Mouse (Mus musculus): Measurements from ENCODE around the gene Gm4763. TPM values are rescaled to one million over a fixed set of nuclear protein-coding genes. Genes with fewer than 3 reads are reported as not detected.

Gene Gm4763
- total and polyA plus RNA-seq, 3 experiments: not detected

DNA sequence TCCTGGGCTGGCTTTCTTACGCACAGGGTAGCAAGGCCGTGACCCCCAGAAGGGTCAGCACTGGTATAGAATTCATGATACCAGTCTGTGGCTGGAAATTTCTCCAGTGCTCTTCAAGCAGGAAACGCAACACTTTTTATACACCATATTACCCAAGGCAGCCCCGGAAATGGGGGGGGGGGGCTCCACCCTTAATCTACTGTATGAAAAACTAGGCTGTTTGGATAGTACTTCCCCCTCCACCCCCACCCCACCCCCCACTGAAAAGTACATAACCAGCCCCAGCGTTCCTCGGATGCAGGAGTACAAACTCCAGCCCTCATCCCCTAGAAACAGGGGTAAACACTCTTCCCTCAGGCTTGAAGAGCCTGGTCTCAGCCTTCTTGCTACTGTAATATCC lies 33.5 kb upstream of the Gm4763 start, which contains the start of gene Cd177:
Gene Cd177, minus strand, starts transcription at position 101 of the 400 bp plus-strand sequence.
- no peak for DNase-seq (ENCODE audit: low spot score)

DNA sequence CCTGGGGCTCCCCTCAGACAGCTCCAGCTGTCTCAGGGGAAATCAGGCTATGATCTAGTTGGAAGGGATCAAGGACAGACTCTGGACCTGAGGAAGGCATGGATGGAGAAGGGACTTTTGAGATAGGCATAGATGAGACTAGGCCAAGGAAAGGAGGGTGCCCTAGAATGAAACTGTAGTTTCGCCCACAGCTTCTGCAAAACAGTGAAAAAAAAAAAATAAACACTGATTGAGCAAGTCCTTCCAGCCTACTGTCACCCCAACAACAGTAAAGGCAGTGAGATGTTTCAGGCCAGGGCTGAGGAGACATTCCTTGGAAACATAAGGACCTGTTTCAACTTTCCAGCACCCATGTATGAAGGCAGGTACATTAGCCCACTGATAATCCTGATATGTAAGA lies 31.8 kb upstream of the Gm4763 start:
- TF ChIP-seq TAL1 (conservative IDR thresholded peaks at IDR 0.05; ENCODE audit: low read depth, low read length) (no peak), GATA1 (IDR thresholded peaks at IDR 0.05; ENCODE audit: borderline replicate concordance, low read length) (no peak), POLR2AphosphoS5 (IDR thresholded peaks at IDR 0.05; ENCODE audit: insufficient replicate concordance, low read depth, low read length) (no peak), GATA2 (IDR thresholded peaks at IDR 0.05; ENCODE audit: borderline replicate concordance, low read depth, low read length) (no peak), CTCF (IDR thresholded peaks at IDR 0.05; ENCODE audit: low read depth, low read length) (no peak)
- no peak for ATAC-seq (ENCODE audit: extremely low read depth, insufficient number of reproducible peaks, low FRiP score, poor library complexity, severe bottlenecking)

More for the DNA sequence above, 33.5 kb upstream of the Gm4763 start, which contains the start of gene Cd177:
- no peaks in the 10 kb centered on the region for H3K9me3 ChIP-seq (replicated peaks)
- no peaks in the 10 kb centered on the region for H3K4me1 ChIP-seq (ENCODE audit: insufficient read depth, low read depth, low read length)
- TF ChIP-seq CTCF (IDR thresholded peaks at IDR 0.05; ENCODE audit: low read depth, low read length): no peak
- no peak for TF ChIP-seq POLR2AphosphoS5 (IDR thresholded peaks at IDR 0.05; ENCODE audit: insufficient replicate concordance, low read depth, low read length)
- TF ChIP-seq GATA1 (IDR thresholded peaks at IDR 0.05; ENCODE audit: borderline replicate concordance, low read length): no peak
- TF ChIP-seq TAL1 (conservative IDR thresholded peaks at IDR 0.05; ENCODE audit: low read depth, low read length): no peak
- no peak for TF ChIP-seq GATA2 (IDR thresholded peaks at IDR 0.05; ENCODE audit: borderline replicate concordance, low read depth, low read length)
- H3K36me3 ChIP-seq (replicated peaks): no peaks in the 10 kb centered on the region
- H3K4me3 ChIP-seq (ENCODE audit: low read depth, low read length): no peak within 1 kb of the TSS
- peaks cover 4% of the 10 kb centered on the region; the same call in 1 of the 2 replicates for H3K27me3 ChIP-seq (ENCODE audit: insufficient read depth, low read length)
- no peak for ATAC-seq (ENCODE audit: extremely low read depth, insufficient number of reproducible peaks, low FRiP score, poor library complexity, severe bottlenecking)

GRCm38 (mm10) chr7:24753476-24753875 lies 26.8 kb upstream of the Gm4763 start:
- no peak for ATAC-seq (ENCODE audit: extremely low read depth, insufficient number of reproducible peaks, low FRiP score, poor library complexity, severe bottlenecking)

More for the DNA sequence above, 31.8 kb upstream of the Gm4763 start:
- no peak for DNase-seq (ENCODE audit: low spot score)
- H3K36me3 ChIP-seq (replicated peaks): no peaks in the 10 kb centered on the region
- H3K4me1 ChIP-seq (ENCODE audit: insufficient read depth, low read depth, low read length): no peaks in the 10 kb centered on the region
- H3K27me3 ChIP-seq (ENCODE audit: insufficient read depth, low read length): peaks cover 4% of the 10 kb centered on the region; the same call in 1 of the 2 replicates
- no peaks in the 10 kb centered on the region for H3K9me3 ChIP-seq (replicated peaks)
- H3K4me3 ChIP-seq (ENCODE audit: low read depth, low read length): no peak overlapping the region

GRCm38 (mm10) chr7:24751610-24752009 lies 24.9 kb upstream of the Gm4763 start:
- DNase-seq (ENCODE audit: low spot score): no peak
- Histone ChIP-seq H3K9me3 (replicated peaks) (no peaks in the 10 kb centered on the region), H3K4me3 (ENCODE audit: low read depth, low read length) (no peak overlapping the region), H3K36me3 (replicated peaks) (no peaks in the 10 kb centered on the region), H3K4me1 (ENCODE audit: insufficient read depth, low read depth, low read length) (no peaks in the 10 kb centered on the region), H3K27me3 (ENCODE audit: insufficient read depth, low read length) (peaks cover 4% of the 10 kb centered on the region; the same call in 1 of the 2 replicates)
- no peak for ATAC-seq (ENCODE audit: extremely low read depth, insufficient number of reproducible peaks, low FRiP score, poor library complexity, severe bottlenecking)
- TF ChIP-seq GATA1 (IDR thresholded peaks at IDR 0.05; ENCODE audit: borderline replicate concordance, low read length) (no peak), TAL1 (conservative IDR thresholded peaks at IDR 0.05; ENCODE audit: low read depth, low read length) (no peak), GATA2 (IDR thresholded peaks at IDR 0.05; ENCODE audit: borderline replicate concordance, low read depth, low read length) (no peak), POLR2AphosphoS5 (IDR thresholded peaks at IDR 0.05; ENCODE audit: insufficient replicate concordance, low read depth, low read length) (no peak), CTCF (IDR thresholded peaks at IDR 0.05; ENCODE audit: low read depth, low read length) (no peak)

More at GRCm38 (mm10) chr7:24753476-24753875, 26.8 kb upstream of the Gm4763 start:
- TF ChIP-seq CTCF (IDR thresholded peaks at IDR 0.05; ENCODE audit: low read depth, low read length) (no peak), POLR2AphosphoS5 (IDR thresholded peaks at IDR 0.05; ENCODE audit: insufficient replicate concordance, low read depth, low read length) (no peak), TAL1 (conservative IDR thresholded peaks at IDR 0.05; ENCODE audit: low read depth, low read length) (no peak), GATA2 (IDR thresholded peaks at IDR 0.05; ENCODE audit: borderline replicate concordance, low read depth, low read length) (no peak), GATA1 (IDR thresholded peaks at IDR 0.05; ENCODE audit: borderline replicate concordance, low read length) (no peak)
- Histone ChIP-seq H3K4me1 (ENCODE audit: insufficient read depth, low read depth, low read length) (no peaks in the 10 kb centered on the region), H3K4me3 (ENCODE audit: low read depth, low read length) (no peak overlapping the region), H3K27me3 (ENCODE audit: insufficient read depth, low read length) (peaks cover 4% of the 10 kb centered on the region; the same call in 1 of the 2 replicates), H3K36me3 (replicated peaks) (no peaks in the 10 kb centered on the region), H3K9me3 (replicated peaks) (no peaks in the 10 kb centered on the region)
- DNase-seq (ENCODE audit: low spot score): no peak

GRCm38 (mm10) chr7:24750695-24751094 lies 24.0 kb upstream of the Gm4763 start:
- Histone ChIP-seq H3K36me3 (replicated peaks) (no peaks in the 10 kb centered on the region), H3K9me3 (replicated peaks) (no peaks in the 10 kb centered on the region), H3K4me1 (ENCODE audit: insufficient read depth, low read depth, low read length) (no peaks in the 10 kb centered on the region), H3K27me3 (ENCODE audit: insufficient read depth, low read length) (peaks cover 4% of the 10 kb centered on the region; the same call in 1 of the 2 replicates), H3K4me3 (ENCODE audit: low read depth, low read length) (no peak overlapping the region)
- TF ChIP-seq GATA1 (IDR thresholded peaks at IDR 0.05; ENCODE audit: borderline replicate concordance, low read length): no peak
- no peak for TF ChIP-seq POLR2AphosphoS5 (IDR thresholded peaks at IDR 0.05; ENCODE audit: insufficient replicate concordance, low read depth, low read length)
- TF ChIP-seq TAL1 (conservative IDR thresholded peaks at IDR 0.05; ENCODE audit: low read depth, low read length): no peak
- TF ChIP-seq GATA2 (IDR thresholded peaks at IDR 0.05; ENCODE audit: borderline replicate concordance, low read depth, low read length): no peak
- no peak for TF ChIP-seq CTCF (IDR thresholded peaks at IDR 0.05; ENCODE audit: low read depth, low read length)
- DNase-seq (ENCODE audit: low spot score) (no peak), ATAC-seq (ENCODE audit: extremely low read depth, insufficient number of reproducible peaks, low FRiP score, poor library complexity, severe bottlenecking) (no peak)

GRCm38 (mm10) chr7:24735970-24736670 lies 9.4 kb upstream of the Gm4763 start:
- H3K27me3 ChIP-seq (ENCODE audit: insufficient read depth, low read length): no peaks in the 10 kb centered on the region
- TF ChIP-seq TAL1 (conservative IDR thresholded peaks at IDR 0.05; ENCODE audit: low read depth, low read length) (no peak), GATA2 (IDR thresholded peaks at IDR 0.05; ENCODE audit: borderline replicate concordance, low read depth, low read length) (no peak), POLR2AphosphoS5 (IDR thresholded peaks at IDR 0.05; ENCODE audit: insufficient replicate concordance, low read depth, low read length) (no peak), GATA1 (IDR thresholded peaks at IDR 0.05; ENCODE audit: borderline replicate concordance, low read length) (no peak), CTCF (IDR thresholded peaks at IDR 0.05; ENCODE audit: low read depth, low read length) (no peak)
- no peaks in the 10 kb centered on the region for H3K4me1 ChIP-seq (ENCODE audit: insufficient read depth, low read depth, low read length)
- ATAC-seq (ENCODE audit: extremely low read depth, insufficient number of reproducible peaks, low FRiP score, poor library complexity, severe bottlenecking) (no peak), DNase-seq (ENCODE audit: low spot score) (no peak)
- H3K9me3 ChIP-seq (replicated peaks): no peaks in the 10 kb centered on the region
- H3K36me3 ChIP-seq (replicated peaks): no peaks in the 10 kb centered on the region
- H3K4me3 ChIP-seq (ENCODE audit: low read depth, low read length): no peak overlapping the region

All from G1E (cell line).